Mouse (Mus musculus): ENCODE measurements at regions not wholly inside any gene's neighbourhood (a gene's known extent, or its start where the extent isn't known, plus 50 kb on each side); places are given as distances from the start of the nearest gene placed in this dataset.

- H3K4me1 ChIP-seq (replicated peaks) = peaks cover 8% of the 10 kb centered on the region
- WGBS = 4% methylated on average over 9 of the region's 9 CpGs
- no peak for ATAC-seq (replicated peaks; ENCODE audit: insufficient number of reproducible peaks, insufficient read depth, low FRiP score, low read depth)
- no peak overlapping the region for H3K27ac ChIP-seq
- peak overlapping the region; percentile 77 for H3K4me2 ChIP-seq
- no peaks in the 10 kb centered on the region for H3K9me3 ChIP-seq (replicated peaks)
- peak overlapping the region; percentile 40 for H3K9ac ChIP-seq
- H3K36me3 ChIP-seq = no peaks in the 10 kb centered on the region
- peaks cover 26% of the 10 kb centered on the region for H3K27me3 ChIP-seq
- peak overlapping the region; percentile 38 for H3K4me3 ChIP-seq
Measured at GRCm38 (mm10) chr2:106193889-106194347, 190.6 kb upstream of the Dnajc24 start.

- WGBS = 45% methylated on average over 11 of the region's 11 CpGs
- peaks cover 8% of the 10 kb centered on the region for H3K4me1 ChIP-seq (replicated peaks)
- ATAC-seq (replicated peaks; ENCODE audit: insufficient number of reproducible peaks, insufficient read depth, low FRiP score, low read depth) = no peak
- H3K9ac ChIP-seq = no peak overlapping the region
- no peak overlapping the region for H3K27ac ChIP-seq
- peaks cover 18% of the 10 kb centered on the region; the same call in 1 of the 2 replicates for H3K27me3 ChIP-seq
- no peaks in the 10 kb centered on the region for H3K9me3 ChIP-seq (replicated peaks)
- no peaks in the 10 kb centered on the region for H3K36me3 ChIP-seq
- no peak overlapping the region for H3K4me2 ChIP-seq
- H3K4me3 ChIP-seq = no peak overlapping the region
Measured at GRCm38 (mm10) chr2:106190579-106191322, 187.4 kb upstream of the Dnajc24 start.

GRCm38 (mm10) chr2:106183651-106184050, 180.3 kb upstream of the Dnajc24 start:
- no peak overlapping the region for H3K27ac ChIP-seq
- peaks cover 9% of the 10 kb centered on the region; the same call in 1 of the 2 replicates for H3K27me3 ChIP-seq
- WGBS = 63% methylated on average over 16 of the region's 16 CpGs
- no peak for ATAC-seq (replicated peaks; ENCODE audit: insufficient number of reproducible peaks, insufficient read depth, low FRiP score, low read depth)
- H3K9me3 ChIP-seq (replicated peaks) = no peaks in the 10 kb centered on the region
- no peak overlapping the region for H3K4me3 ChIP-seq
- no peak overlapping the region for H3K9ac ChIP-seq
- H3K4me1 ChIP-seq (replicated peaks) = no peaks in the 10 kb centered on the region
- no peak overlapping the region for H3K4me2 ChIP-seq
- no peaks in the 10 kb centered on the region for H3K36me3 ChIP-seq

- H3K27me3 ChIP-seq = peaks cover 9% of the 10 kb centered on the region; the same call in 1 of the 2 replicates
- H3K4me1 ChIP-seq (replicated peaks) = no peaks in the 10 kb centered on the region
- 12% methylated on average over 9 of the region's 10 CpGs for WGBS
- no peaks in the 10 kb centered on the region for H3K9me3 ChIP-seq (replicated peaks)
- no peak overlapping the region for H3K4me3 ChIP-seq
- H3K4me2 ChIP-seq = no peak overlapping the region
- H3K9ac ChIP-seq = no peak overlapping the region
- no peaks in the 10 kb centered on the region for H3K36me3 ChIP-seq
- ATAC-seq (replicated peaks; ENCODE audit: insufficient number of reproducible peaks, insufficient read depth, low FRiP score, low read depth) = no peak
- H3K27ac ChIP-seq = no peak overlapping the region
Measured at GRCm38 (mm10) chr2:106182051-106182450, 178.7 kb upstream of the Dnajc24 start.

GRCm38 (mm10) chr2:106162681-106163080, 159.3 kb upstream of the Dnajc24 start:
- Histone ChIP-seq H3K9ac (no peak overlapping the region), H3K9me3 (replicated peaks) (no peaks in the 10 kb centered on the region), H3K27ac (no peak overlapping the region), H3K4me3 (no peak overlapping the region), H3K27me3 (no peaks in the 10 kb centered on the region), H3K36me3 (no peaks in the 10 kb centered on the region), H3K4me2 (no peak overlapping the region), H3K4me1 (replicated peaks) (no peaks in the 10 kb centered on the region)
- WGBS = 73% methylated on average over 4 of the region's 4 CpGs
- ATAC-seq (replicated peaks; ENCODE audit: insufficient number of reproducible peaks, insufficient read depth, low FRiP score, low read depth) = no peak

- Histone ChIP-seq H3K4me3 (no peak overlapping the region), H3K27me3 (no peaks in the 10 kb centered on the region), H3K36me3 (no peaks in the 10 kb centered on the region), H3K9me3 (replicated peaks) (no peaks in the 10 kb centered on the region), H3K4me1 (replicated peaks) (no peaks in the 10 kb centered on the region), H3K4me2 (no peak overlapping the region), H3K9ac (no peak overlapping the region), H3K27ac (no peak overlapping the region)
- ATAC-seq (replicated peaks; ENCODE audit: insufficient number of reproducible peaks, insufficient read depth, low FRiP score, low read depth) = no peak
- 87% methylated on average over 5 of the region's 5 CpGs for WGBS
Measured at GRCm38 (mm10) chr2:106161877-106162276, 158.5 kb upstream of the Dnajc24 start.

- H3K36me3 ChIP-seq = no peaks in the 10 kb centered on the region
- no peaks in the 10 kb centered on the region for H3K4me1 ChIP-seq (replicated peaks)
- no peaks in the 10 kb centered on the region for H3K9me3 ChIP-seq (replicated peaks)
- H3K27me3 ChIP-seq = no peaks in the 10 kb centered on the region
- H3K4me3 ChIP-seq = no peak overlapping the region
- no peak for ATAC-seq (replicated peaks; ENCODE audit: insufficient number of reproducible peaks, insufficient read depth, low FRiP score, low read depth)
- H3K9ac ChIP-seq = no peak overlapping the region
- H3K27ac ChIP-seq = no peak overlapping the region
- H3K4me2 ChIP-seq = no peak overlapping the region
- WGBS = 58% methylated on average over 3 of the region's 3 CpGs
Measured at GRCm38 (mm10) chr2:106149701-106150100, 146.4 kb upstream of the Dnajc24 start.

GRCm38 (mm10) chr2:106140931-106141330, 137.6 kb upstream of the Dnajc24 start:
- H3K4me3 ChIP-seq = no peak overlapping the region
- H3K4me1 ChIP-seq (replicated peaks) = no peaks in the 10 kb centered on the region
- no peak overlapping the region for H3K9ac ChIP-seq
- 87% methylated on average over 5 of the region's 5 CpGs for WGBS
- H3K36me3 ChIP-seq = no peaks in the 10 kb centered on the region
- H3K4me2 ChIP-seq = no peak overlapping the region
- H3K27ac ChIP-seq = no peak overlapping the region
- no peaks in the 10 kb centered on the region for H3K27me3 ChIP-seq
- H3K9me3 ChIP-seq (replicated peaks) = no peaks in the 10 kb centered on the region
- ATAC-seq (replicated peaks; ENCODE audit: insufficient number of reproducible peaks, insufficient read depth, low FRiP score, low read depth) = no peak

GRCm38 (mm10) chr2:106101002-106101401, 97.7 kb upstream of the Dnajc24 start:
- H3K9ac ChIP-seq = no peak overlapping the region
- H3K27ac ChIP-seq = no peak overlapping the region
- no peak overlapping the region for H3K4me3 ChIP-seq
- H3K36me3 ChIP-seq = no peaks in the 10 kb centered on the region
- no peaks in the 10 kb centered on the region for H3K27me3 ChIP-seq
- H3K4me2 ChIP-seq = no peak overlapping the region
- ATAC-seq (replicated peaks; ENCODE audit: insufficient number of reproducible peaks, insufficient read depth, low FRiP score, low read depth) = no peak
- H3K4me1 ChIP-seq (replicated peaks) = no peaks in the 10 kb centered on the region
- 85% methylated on average over 2 of the region's 2 CpGs for WGBS
- no peaks in the 10 kb centered on the region for H3K9me3 ChIP-seq (replicated peaks)

- WGBS = 42% methylated on average over 8 of the region's 8 CpGs
- H3K36me3 ChIP-seq = no peaks in the 10 kb centered on the region
- no peaks in the 10 kb centered on the region for H3K9me3 ChIP-seq (replicated peaks)
- no peak for ATAC-seq (replicated peaks; ENCODE audit: insufficient number of reproducible peaks, insufficient read depth, low FRiP score, low read depth)
- no peak overlapping the region for H3K27ac ChIP-seq
- H3K4me1 ChIP-seq (replicated peaks) = no peaks in the 10 kb centered on the region
- H3K4me3 ChIP-seq = no peak overlapping the region
- no peak overlapping the region for H3K4me2 ChIP-seq
- H3K27me3 ChIP-seq = no peaks in the 10 kb centered on the region
- no peak overlapping the region for H3K9ac ChIP-seq
Measured at GRCm38 (mm10) chr2:106086121-106086520, 82.8 kb upstream of the Dnajc24 start.

GRCm38 (mm10) chr2:106083801-106084800, 80.8 kb upstream of the Dnajc24 start:
- no peak for ATAC-seq (replicated peaks; ENCODE audit: insufficient number of reproducible peaks, insufficient read depth, low FRiP score, low read depth)
- 40% methylated on average over 11 of the region's 11 CpGs for WGBS

More at GRCm38 (mm10) chr2:106083801-106084800, 80.8 kb upstream of the Dnajc24 start:
- Histone ChIP-seq H3K27ac (no peak overlapping the region), H3K9ac (no peak overlapping the region), H3K4me1 (replicated peaks) (no peaks in the 10 kb centered on the region), H3K36me3 (no peaks in the 10 kb centered on the region), H3K4me3 (no peak overlapping the region), H3K27me3 (no peaks in the 10 kb centered on the region), H3K9me3 (replicated peaks) (no peaks in the 10 kb centered on the region), H3K4me2 (no peak overlapping the region)
